Mouse (Mus musculus): ENCODE data around the gene Clrn3.

The Clrn3 gene

GRCm38 (mm10) chr7:135487423-135487822, 41.0 kb downstream of the Clrn3 start:
- DNase-seq (ENCODE audit: low read depth): peak; percentile 80

DNA sequence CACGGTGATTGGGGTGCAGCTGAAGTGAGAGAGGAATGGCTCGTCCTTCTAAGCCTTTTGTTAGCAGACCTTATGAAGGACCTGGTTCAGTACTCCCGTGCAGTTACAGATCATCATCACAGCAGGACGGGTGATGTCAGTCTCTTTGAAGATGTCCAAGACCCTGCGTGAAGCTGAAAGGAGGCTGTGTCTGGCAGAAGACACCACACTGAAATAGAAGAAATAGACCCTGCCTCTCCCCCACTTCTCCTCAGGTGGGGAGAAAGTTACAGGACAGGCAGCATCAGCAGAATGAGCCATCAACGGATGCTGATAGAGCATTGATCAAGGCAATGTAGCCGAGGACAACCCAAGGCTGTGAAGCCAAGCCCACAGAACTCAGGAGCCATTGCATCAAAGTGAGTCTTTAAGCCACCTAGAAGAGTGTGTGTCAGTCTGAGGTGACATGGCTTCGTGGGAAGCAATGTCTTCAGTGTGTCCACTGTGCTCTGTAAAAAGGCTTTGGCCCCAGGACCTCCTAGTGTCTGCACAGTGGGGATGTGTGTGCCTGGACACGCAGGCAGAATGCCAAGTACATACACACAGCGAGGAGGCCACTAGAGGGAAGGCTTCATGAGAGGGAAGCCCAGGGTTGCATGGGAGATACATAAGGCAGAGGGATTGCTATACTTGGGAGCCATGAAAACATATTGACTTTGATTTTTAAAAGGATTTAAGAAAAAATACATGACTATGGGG, 41.6 kb downstream of the Clrn3 start:
- peak; percentile 30 for DNase-seq (ENCODE audit: low read depth)

- peak; percentile 79 for DNase-seq (ENCODE audit: low read depth)
These were observed 42.6 kb downstream of the Clrn3 start for GRCm38 (mm10) chr7:135485796-135486410.

DNA sequence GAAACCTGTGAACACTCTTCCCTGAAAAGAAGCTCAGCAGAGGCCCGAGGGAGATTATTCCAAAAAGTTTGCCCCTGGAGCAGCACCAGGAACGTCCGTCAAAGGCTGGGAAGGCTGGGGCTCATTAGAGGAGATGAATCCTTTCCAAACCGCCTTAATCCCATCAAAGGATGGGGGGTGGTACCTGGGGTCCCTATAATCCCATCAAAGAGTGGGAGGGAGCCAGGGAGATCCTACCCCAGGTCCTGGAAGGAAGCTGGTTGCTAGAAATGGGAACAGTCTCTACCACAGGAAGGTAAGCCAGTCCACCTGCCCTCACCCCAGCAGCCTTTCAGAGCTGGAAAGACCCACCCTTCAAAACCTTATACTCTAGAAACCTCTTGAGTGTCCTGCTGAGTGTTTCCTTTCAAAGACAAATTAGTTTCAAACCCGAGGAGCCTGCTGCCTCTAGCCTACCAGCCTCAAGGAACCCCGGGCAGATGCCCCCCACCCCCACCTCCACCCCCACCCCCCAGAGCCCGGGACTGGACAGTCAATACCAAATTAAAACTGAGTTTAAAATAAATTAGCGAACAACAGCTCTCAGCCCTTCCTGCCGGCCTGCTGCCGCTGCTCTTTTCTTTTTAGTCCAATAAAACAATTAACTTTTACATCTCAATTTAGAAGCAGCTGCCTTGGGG, 43.2 kb downstream of the Clrn3 start:
- no peak for DNase-seq (ENCODE audit: low read depth)

DNA sequence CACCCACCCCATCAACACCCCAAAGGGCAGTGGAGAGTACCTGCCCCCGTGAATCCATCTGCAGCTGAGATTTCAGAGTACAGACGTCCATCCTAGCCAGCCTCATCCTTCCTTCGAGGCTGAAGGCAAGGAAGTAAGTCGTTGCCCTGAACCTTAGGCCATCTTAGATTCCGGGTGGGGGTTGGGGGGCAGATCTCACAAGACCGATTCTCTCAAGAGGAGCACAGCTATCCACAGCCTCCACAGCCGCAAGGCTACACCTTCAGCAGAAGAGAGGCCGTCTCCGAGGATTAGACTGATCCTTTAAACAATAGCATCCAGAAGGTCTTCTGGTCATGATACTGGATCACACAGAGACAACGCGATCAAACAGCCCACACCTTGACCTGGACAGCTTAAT, 44.1 kb downstream of the Clrn3 start:
- DNase-seq (ENCODE audit: low read depth): no peak

GRCm38 (mm10) chr7:135483751-135484150, 44.7 kb downstream of the Clrn3 start:
- no peak for DNase-seq (ENCODE audit: low read depth)

DNA sequence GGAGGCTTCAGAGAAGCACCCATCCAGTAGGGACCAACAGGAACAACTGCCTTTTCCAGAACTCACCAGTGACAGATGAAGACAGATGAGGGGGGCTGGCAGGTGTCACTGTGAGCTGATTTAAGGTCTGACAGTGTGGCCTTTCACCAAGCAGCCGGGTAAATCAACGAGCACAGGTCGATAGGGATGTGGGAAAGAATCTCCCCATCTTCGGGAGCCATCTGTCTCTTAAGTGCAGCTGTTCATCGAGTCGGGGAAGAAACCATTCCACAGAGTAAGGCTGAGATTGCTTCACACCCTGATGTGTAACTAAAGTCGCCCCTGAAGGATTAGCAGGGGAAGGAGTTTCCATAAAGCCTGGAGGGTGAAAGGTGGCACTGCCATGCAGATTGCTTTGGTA, 47.3 kb downstream of the Clrn3 start:
- no peak for DNase-seq (ENCODE audit: low read depth)

GRCm38 (mm10) chr7:135479912-135480311, 48.5 kb downstream of the Clrn3 start:
- DNase-seq (ENCODE audit: low read depth): no peak

DNA sequence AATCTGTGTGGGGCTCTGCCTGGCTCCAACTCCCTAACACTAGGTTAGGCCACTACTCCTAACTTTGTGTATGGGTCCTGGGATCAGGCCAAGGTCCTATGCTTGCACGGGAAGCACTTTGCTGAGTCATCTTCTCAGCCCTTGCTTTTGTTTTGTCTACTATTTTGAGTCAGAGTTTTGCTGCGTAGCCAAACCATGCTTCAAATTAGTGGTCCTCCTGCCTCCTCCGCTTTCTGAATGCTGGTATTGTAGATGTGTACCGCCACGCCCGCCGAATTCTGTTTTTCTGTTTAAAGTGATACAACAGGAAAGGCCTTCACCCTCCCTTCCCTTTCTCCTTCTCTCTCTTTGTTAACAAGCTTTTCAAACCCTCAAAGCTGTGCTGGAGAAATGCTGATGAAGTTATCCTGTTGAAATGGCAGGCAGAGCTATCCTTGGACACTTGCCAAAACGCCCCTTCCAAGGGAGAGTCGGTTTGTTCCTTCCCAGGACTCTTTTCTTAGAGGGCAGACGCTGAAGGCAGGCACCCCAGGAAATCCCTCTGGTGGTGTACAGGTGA, 49.1 kb downstream of the Clrn3 start:
- DNase-seq (ENCODE audit: low read depth): peak; percentile 93

DNA sequence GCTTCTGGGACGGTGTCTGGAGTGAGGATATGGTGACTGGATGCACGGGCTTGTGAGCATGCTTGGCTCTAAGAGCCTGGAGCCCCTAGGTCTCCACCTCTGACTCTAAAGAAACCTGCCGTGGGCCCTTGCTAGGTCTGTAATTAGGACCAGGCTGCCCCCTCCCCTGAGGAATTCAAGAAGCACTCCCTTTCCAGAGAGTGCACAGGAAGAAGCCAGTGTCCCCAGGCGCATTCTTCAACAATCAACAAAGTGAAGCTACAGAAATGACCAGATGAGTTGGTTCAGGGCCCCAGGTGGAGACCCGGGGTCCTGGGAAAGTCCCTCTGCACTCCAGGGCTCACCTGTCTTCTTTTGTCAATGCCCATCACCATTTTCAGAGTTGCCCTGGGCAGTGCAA, 51.2 kb downstream of the Clrn3 start:
- no peak for DNase-seq (ENCODE audit: low read depth)

DNA sequence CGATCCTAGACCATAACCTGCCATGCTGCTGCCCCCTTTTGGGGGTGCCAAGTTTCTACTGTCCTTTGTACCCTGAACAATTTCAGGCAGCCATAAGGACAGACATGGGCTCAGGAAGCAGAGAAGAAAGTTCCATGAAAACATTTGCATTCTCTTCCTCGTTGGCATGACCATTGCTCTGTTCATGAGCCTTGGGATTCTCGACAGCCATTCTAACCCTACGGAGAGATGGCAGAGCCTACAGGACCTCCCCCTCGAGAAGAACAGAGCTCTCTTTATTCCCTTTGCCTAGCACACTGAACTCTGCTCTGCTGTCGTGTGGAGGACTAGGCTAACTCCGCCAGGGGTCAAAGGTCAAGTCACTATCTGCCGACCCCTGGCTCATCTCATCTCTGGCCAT, 52.5 kb downstream of the Clrn3 start:
- DNase-seq (ENCODE audit: low read depth): no peak

DNA sequence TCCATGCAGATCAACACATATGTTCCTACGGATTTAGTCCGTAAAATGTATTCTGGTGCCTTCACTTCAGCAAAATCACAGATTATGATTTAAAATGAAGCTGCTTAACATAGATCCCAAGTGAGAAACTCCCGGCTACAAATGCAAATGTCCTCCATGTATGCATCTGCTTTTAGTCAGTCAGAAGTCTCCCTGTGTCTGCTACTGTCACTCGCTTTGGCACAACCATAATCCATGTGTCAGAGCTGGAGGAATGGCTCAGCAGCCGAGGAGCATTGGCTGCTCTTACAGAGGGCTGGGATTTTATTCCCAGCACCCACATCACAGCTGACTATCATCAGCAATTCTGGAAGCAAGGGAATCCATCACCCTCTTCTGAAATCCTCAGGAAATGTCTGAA, 58.1 kb downstream of the Clrn3 start:
- no peak for DNase-seq (ENCODE audit: low read depth)

- no peak for DNase-seq (ENCODE audit: low read depth)
These were observed 59.8 kb downstream of the Clrn3 start for GRCm38 (mm10) chr7:135468631-135469030.

DNA sequence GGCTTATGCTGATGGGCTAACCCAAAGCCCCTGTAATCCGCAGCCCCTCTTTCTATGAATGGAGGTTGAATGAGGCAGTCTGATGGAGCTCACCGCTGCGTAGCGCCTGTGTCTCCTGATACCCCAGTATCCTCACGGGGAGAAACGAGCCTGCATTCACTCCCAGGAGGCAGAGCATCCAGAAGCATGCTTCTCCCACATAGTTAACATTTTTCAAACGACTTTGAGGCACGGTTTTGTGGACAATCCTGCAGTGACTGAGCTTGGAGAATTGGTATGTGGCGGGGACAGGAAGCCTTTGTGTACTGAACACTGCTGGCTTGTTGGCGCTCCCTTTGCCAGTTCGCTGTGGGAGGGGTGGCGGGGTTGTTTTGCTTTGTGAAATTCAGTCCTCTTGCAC, 63.2 kb downstream of the Clrn3 start:
- DNase-seq (ENCODE audit: low read depth): no peak

DNA sequence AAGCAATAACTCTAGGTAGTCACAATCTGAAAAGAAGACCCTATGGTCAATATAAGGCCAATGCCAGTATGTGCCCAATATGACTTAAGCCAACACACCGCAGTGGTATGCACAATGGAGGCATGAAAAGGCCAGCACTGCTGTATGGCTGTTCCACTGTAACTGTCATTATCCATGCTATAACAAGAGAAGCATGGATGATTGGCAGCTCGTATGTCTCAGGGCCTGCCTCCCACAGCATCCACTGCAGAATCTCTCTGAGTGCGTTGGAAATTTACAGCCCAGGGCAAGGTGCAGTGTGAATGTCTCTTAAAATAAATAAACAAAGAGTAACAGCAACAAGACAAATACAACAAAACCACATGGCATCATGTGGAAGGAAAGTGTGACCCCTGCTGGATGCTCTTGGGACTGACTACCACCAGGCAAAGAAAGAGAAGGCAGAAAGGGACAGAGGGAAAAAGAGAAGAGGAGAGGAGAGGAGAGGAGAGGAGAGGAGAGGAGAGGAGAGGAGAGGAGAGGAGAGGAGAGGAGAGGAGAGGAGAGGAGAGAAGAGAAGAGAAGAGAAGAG, 63.7 kb downstream of the Clrn3 start:
- DNase-seq (ENCODE audit: low read depth): peak; percentile 79
